Mouse (Mus musculus) hindbrain, postnatal 0 days (tissue): Measurements from ENCODE around the gene Lypd3. TPM values are rescaled to one million over a fixed set of nuclear protein-coding genes. Genes with fewer than 3 reads are reported as not detected.

Experiments
- ATAC-seq: fragments of 200-750 bp; cut with Nextera tagmentation; 2 replicates; pipeline ENCODE4 v1.8.0; 2017; ENCODE audit warnings: mild to moderate bottlenecking, moderate TSS enrichment, moderate library complexity
- DNase-seq: peaks from one replicate; pipeline ENCODE4 v3.0.0-alpha.2; 2015; ENCODE audit warnings: low spot score
- H3K27ac ChIP-seq: fragments of 300-500 bp; sonication (generic); 2 replicates; pipeline ENCODE4 v1.5.1; 2014; ENCODE audit warnings: mild to moderate bottlenecking
- H3K27me3 ChIP-seq: fragments of 300-500 bp; sonication (generic); 2 replicates; pipeline ENCODE4 v1.6.1; 2014; ENCODE audit warnings: low read length, mixed read lengths; ENCODE audit not compliant: insufficient read depth
- H3K36me3 ChIP-seq: fragments of 300-500 bp; sonication (generic); 2 replicates; pipeline ENCODE4 v1.6.1; 2014; ENCODE audit warnings: low read length, mixed read lengths; ENCODE audit not compliant: insufficient read depth
- H3K4me1 ChIP-seq: fragments of 300-500 bp; sonication (generic); 2 replicates; pipeline ENCODE4 v1.6.1; 2014; ENCODE audit warnings: antibody characterized with exemption, low read length, mixed read lengths; ENCODE audit not compliant: insufficient read depth
- H3K4me2 ChIP-seq: fragments of 300-500 bp; sonication (generic); 2 replicates; pipeline ENCODE4 v1.6.1; 2014; ENCODE audit warnings: low read depth, mild to moderate bottlenecking, low read length, moderate library complexity, mixed read lengths
- H3K4me3 ChIP-seq: fragments of 300-500 bp; sonication (generic); 2 replicates; pipeline ENCODE4 v1.5.1; 2014; ENCODE audit warnings: low read length
- H3K9ac ChIP-seq: fragments of 300-500 bp; sonication (generic); replicated peaks from 2 replicates; pipeline ENCODE4 v1.6.1; 2014; ENCODE audit warnings: mild to moderate bottlenecking, low read length, moderate library complexity, mixed read lengths
- H3K9me3 ChIP-seq: fragments of 300-500 bp; sonication (generic); 2 replicates; pipeline ENCODE4 v1.6.1; 2016; ENCODE audit warnings: low read length, mixed read lengths
- CTCF ChIP-seq: IDR thresholded peaks from 2 replicates; pipeline ENCODE4 v1.5.1; 2016; ENCODE audit warnings: antibody characterized with exemption, control low read depth, low read depth
- WGBS: fragments of 180-500 bp; shearing (Covaris S2); extraction: QIAGEN DNeasy Blood & Tissue Kit; methylation state at CpG from one replicate; pipeline ENCODE4 v1.1.7; 2014; 5-methylcytosine and 5-hydroxymethylcytosine counted together
- polyA plus RNA-seq: library from polyadenylated mRNA; unstranded; fragments of >200 nt; fragmentation: Nextera tagmentation; extraction: Ambion mirVana; gene quantifications from 2 replicates; pipeline ENCODE4 v1.2.1, GENCODE M21; 2015
- total RNA-seq: library from RNA; depleted of rRNA; stranded (reverse); fragments of >200 nt; gene quantifications from 2 replicates; pipeline ENCODE4 v1.2.3, GENCODE M21; 2014

Gene Lypd3
- total and polyA plus RNA-seq, 2 experiments from 2014 or later: 1.2 to 1.3 TPM

GRCm38 (mm10) chr7:24619671-24620397 lies 16.5 kb upstream of the Lypd3 start:
- DNase-seq (no peak), ATAC-seq (no peak)
- H3K4me2 ChIP-seq: no peak overlapping the region
- no peaks in the 10 kb centered on the region for H3K36me3 ChIP-seq
- no peaks in the 10 kb centered on the region for H3K9me3 ChIP-seq
- H3K4me1 ChIP-seq: no peaks in the 10 kb centered on the region
- no peaks in the 10 kb centered on the region for H3K27me3 ChIP-seq
- H3K4me3 ChIP-seq: no peak overlapping the region
- no peak overlapping the region for H3K9ac ChIP-seq
- WGBS: 48% methylated on average over 13 of the region's 13 CpGs
- TF ChIP-seq CTCF: peak; percentile 20; the same call in 1 of the 2 replicates
- no peak overlapping the region for H3K27ac ChIP-seq

GRCm38 (mm10) chr7:24621193-24621592 lies 15.2 kb upstream of the Lypd3 start:
- peak; percentile 33; the same call in 1 of the 2 replicates for TF ChIP-seq CTCF
- WGBS: 82% methylated on average over 3 of the region's 3 CpGs
- no peaks in the 10 kb centered on the region for H3K4me1 ChIP-seq

DNA sequence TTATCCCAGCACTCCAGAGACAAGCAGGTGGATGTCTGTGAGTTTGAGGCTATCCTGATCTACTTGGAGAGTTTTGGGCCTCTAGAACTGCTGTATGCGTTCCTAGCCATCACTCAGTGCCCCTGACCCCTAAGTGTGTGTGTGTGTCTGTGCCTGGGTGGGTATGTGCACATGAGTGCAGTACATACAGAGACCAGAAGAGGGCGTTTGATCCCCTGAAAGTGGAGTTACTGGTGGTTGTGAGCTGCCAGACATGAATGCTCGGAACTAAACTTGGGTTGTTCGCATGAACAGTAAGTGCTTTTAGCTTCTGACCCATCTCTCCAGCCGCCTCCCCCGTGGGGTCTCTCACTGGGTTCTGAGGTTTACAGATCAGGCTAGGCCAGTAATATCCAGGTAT lies 13.4 kb upstream of the Lypd3 start:
- no peak overlapping the region for H3K9ac ChIP-seq
- no peak overlapping the region for H3K4me3 ChIP-seq
- no peaks in the 10 kb centered on the region for H3K36me3 ChIP-seq
- 82% methylated on average over 6 of the region's 6 CpGs for WGBS
- no peak overlapping the region for H3K4me2 ChIP-seq
- TF ChIP-seq CTCF: 0 out of 2 replicates have a peak, but pooled peaks have one; percentile 9
- no peak for DNase-seq
- H3K4me1 ChIP-seq: no peaks in the 10 kb centered on the region
- no peaks in the 10 kb centered on the region for H3K27me3 ChIP-seq
- ATAC-seq: no peak
- no peak overlapping the region for H3K27ac ChIP-seq
- H3K9me3 ChIP-seq: no peaks in the 10 kb centered on the region

More at GRCm38 (mm10) chr7:24621193-24621592, 15.2 kb upstream of the Lypd3 start:
- Histone ChIP-seq H3K9me3 (no peaks in the 10 kb centered on the region), H3K4me3 (no peak overlapping the region), H3K36me3 (no peaks in the 10 kb centered on the region), H3K4me2 (no peak overlapping the region), H3K9ac (no peak overlapping the region), H3K27me3 (no peaks in the 10 kb centered on the region), H3K27ac (no peak overlapping the region)
- DNase-seq: no peak
- no peak for ATAC-seq

DNA sequence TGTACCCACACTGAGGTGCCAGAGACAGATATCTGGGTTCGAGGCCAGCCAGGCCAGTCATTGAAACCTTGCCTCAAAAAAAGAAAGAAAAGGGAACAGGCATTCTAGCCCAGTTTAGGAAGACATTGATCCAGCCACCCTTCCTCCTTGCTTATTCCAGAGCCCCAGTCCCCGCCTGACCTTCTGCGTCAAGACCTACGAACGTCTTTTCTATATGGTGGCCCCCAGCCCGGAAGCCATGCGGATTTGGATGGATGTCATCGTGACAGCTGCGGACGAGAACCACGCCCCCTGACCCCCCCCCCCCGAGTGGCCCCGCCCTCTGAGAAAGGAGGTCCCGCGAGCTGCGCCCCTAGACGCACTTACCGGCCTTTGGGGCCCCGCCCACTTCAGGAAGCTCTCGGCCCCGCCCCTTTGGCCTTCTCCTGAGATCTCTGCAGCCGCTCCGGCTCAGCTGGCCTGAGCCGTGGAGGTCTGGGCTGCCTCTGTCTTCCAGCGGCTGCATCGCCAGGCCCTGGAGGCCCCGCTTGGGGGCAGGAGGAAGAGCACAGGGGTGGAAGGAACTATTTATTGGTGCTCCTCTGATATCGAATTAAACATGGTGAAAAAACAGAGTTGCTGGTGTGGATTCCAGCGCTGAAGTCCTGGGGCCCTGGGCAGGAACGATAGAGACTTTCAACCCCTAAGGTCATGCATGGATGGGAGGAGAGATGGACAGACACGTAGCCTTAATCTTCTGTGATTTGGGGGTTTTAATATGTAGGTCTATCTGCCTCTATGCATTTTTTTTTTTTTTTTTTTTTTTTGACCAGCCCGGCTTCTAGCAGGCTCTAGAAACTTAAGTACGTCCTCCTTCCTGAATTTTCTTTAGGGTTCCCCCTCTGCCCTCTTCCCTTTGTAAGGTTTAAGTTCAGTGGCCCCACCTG lies 7.4 kb upstream of the Lypd3 start:
- 10% methylated on average over 32 of the region's 33 CpGs for WGBS
- H3K27me3 ChIP-seq: no peaks in the 10 kb centered on the region
- peak; percentile 83 for DNase-seq
- ATAC-seq: peak; percentile 76
- H3K27ac ChIP-seq: no peak overlapping the region
- peak; percentile 13; the same call in 1 of the 2 replicates for TF ChIP-seq CTCF
- no peaks in the 10 kb centered on the region for H3K4me1 ChIP-seq
- H3K9me3 ChIP-seq: no peaks in the 10 kb centered on the region
- peak overlapping the region; percentile 46; the same call in 1 of the 2 replicates for H3K9ac ChIP-seq
- H3K4me2 ChIP-seq: peak overlapping the region; percentile 59
- H3K4me3 ChIP-seq: peak overlapping the region; percentile 24
- H3K36me3 ChIP-seq: no peaks in the 10 kb centered on the region

DNA sequence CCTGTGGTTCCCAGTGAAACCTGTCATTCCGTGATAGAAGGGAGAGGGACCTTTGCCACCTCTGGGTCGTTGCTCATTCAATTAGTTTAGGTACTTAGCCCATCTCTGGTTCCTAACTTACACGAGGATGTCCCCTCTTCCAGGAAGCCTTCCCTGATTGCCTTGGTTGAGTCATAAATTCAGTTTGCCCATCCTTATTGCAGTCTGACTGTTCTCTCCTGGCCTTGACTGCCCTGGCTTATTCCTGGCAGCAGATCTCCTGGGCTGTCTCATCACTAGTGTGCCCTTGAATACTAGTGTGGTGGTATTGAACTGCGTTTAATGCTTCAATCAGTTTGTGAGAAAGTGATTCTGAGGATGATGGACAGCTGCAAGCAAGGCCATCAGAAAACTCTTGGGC lies 6.7 kb upstream of the Lypd3 start:
- H3K9ac ChIP-seq: no peak overlapping the region
- H3K4me3 ChIP-seq: no peak overlapping the region
- H3K4me1 ChIP-seq: no peaks in the 10 kb centered on the region
- DNase-seq: no peak
- WGBS: 77% methylated on average over 4 of the region's 4 CpGs
- no peaks in the 10 kb centered on the region for H3K36me3 ChIP-seq
- TF ChIP-seq CTCF: no peak
- no peak overlapping the region for H3K4me2 ChIP-seq
- H3K9me3 ChIP-seq: no peaks in the 10 kb centered on the region
- ATAC-seq: no peak
- H3K27me3 ChIP-seq: no peaks in the 10 kb centered on the region
- no peak overlapping the region for H3K27ac ChIP-seq

- no peak overlapping the region for H3K9ac ChIP-seq
- H3K4me3 ChIP-seq: no peak overlapping the region
- TF ChIP-seq CTCF: no peak
- no peaks in the 10 kb centered on the region for H3K27me3 ChIP-seq
- H3K4me1 ChIP-seq: no peaks in the 10 kb centered on the region
- no peak overlapping the region for H3K4me2 ChIP-seq
- no peak for DNase-seq
- no peak for ATAC-seq
- WGBS: 70% methylated on average over 10 of the region's 10 CpGs
- no peak overlapping the region for H3K27ac ChIP-seq
- no peaks in the 10 kb centered on the region for H3K9me3 ChIP-seq
- no peaks in the 10 kb centered on the region for H3K36me3 ChIP-seq
Observed at GRCm38 (mm10) chr7:24630116-24630880, 6.1 kb upstream of the Lypd3 start.
